Mouse (Mus musculus): ENCODE measurements around the gene Cela3b.
"Not testable (repeated sequence)": the region's sequence is repeated elsewhere in the genome, so short reads cannot be mapped to it uniquely, and the experiment has no call there.

Cela3b gene

DNA sequence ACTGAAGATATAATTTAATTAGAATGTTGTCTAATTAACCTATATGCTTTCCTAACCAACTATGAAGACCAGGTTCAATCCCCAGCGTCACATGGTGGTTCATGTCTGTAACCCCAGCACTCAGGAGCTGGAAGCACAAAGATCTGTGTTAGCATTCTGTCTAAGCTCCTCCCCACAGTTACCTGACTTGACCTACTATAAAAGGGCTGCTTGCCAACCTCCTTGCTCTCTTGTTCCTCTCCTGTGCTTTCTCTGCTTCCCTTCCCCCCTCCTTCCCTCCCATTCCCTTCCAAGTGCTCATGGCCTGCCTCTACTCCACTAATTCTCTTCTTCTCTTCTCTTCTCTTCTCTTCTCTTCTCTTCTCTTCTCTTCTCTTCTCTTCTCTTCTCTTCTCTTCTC is 15.4 kb downstream of the Cela3b start:
- no peak for DNase-seq (ENCODE audit: low read depth)

DNA sequence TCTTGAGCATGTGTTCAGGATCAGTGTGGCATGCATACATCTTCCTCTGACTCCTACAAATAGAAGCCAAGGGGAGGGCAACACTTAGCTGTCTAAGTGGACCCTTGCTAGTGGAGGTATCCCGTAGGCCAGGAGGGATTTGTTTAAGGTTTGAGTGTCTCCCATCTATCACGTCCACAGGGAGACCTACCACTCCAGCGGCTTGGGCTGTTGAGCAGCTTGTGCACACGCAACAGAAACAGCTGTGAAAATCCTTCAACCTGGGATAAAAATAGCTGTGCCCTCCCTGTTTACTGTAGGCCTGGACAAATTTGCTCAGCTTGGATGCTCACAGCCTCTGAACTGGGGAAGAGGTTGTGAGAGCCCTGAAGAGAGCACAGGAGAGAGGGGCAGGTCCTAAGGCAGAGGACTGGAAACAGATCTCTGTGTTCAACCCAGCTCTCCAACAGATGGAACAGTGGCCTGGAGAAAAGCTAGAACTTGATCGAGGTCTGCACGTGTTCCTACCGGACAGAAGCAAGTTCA is 18.1 kb downstream of the Cela3b start:
- not testable (repeated sequence) for DNase-seq (ENCODE audit: low read depth)

DNA sequence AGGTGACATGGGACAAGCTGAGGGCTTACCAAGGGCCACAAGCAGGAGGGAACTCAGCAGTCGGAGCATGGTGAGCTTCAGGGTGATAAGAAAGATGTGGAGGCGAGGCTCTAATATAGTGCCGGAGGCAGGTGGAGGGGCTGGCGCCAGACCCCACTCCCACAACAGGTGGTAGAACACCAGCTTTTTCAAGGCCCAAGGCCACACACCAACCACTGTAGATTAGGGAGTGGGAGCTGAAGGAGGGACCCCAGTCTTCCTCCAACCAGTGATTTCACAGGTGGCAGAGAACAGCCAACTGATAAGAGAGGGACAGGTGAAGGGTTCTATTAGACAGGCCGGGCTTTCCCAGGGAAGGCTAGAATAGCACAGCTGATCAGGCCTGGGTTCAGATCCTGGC is 20.6 kb downstream of the Cela3b start, which contains the start of gene Cela3a:
Gene Cela3a (minus strand): TSS at position 101 of the 400 bp plus-strand sequence.
- no peak for DNase-seq (ENCODE audit: low read depth)

DNA sequence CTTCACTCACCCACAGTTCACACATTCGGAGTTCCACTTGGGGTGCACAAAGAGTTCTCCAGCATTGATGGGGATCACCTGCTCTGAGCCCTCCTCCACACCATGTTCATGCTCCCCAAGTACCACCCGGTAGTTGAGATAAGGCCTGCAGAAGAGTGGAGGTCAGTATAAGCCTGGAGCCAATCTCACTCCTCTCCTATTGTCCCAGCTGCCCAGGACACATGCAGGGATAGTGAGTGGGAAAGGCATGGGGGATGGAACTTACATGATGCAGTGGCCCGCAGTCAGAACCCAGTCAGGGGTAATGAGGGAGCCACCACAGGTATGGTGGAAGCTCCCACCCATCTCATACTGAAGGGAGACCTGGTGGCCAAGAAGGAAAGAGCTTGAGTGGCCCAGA is 24.8 kb downstream of the Cela3b start:
- DNase-seq (ENCODE audit: low read depth) = no peak

DNA sequence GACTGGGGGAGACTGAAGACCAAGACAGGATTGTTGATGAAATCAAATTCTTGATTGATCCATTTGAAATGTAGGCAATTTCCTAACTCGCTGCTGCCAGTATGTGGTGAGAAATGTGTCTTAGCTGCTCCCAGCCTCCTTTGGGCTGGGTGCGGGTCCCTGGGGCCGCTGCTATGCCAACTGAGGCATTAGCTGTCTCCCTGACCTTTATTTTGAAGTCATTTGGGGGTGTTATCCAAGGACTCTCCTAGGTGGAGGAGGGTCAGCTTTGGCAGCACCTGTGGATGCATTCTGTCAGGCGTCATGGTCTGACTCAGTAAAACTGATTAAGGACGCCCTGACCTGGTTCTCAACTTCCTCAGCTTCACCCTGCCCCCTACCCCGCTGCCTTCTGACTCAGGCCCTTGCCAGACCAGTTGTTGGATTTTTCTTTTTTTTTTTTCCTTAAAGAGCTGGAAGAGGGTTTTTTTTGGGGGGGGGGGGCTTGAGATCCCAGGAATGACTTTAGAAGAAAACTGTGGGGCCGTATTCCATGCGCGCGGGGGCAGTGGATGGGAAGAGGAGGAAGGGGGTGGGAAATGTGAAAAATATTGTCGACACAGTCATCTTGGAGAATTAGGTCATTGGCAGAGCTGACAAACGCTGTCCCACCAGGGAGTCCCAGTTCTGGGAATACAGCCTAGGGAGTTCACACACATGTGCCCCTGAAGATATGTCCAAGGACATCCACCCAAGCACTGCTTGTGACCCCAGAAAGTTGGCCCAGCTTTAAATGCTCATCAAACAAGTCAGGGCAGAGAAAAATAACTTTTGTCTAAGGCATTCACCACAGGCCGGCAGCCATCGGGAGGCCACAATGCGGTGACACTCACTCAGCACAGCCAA is 33.5 kb downstream of the Cela3b start:
- DNase-seq (ENCODE audit: low read depth) = no peak

DNA sequence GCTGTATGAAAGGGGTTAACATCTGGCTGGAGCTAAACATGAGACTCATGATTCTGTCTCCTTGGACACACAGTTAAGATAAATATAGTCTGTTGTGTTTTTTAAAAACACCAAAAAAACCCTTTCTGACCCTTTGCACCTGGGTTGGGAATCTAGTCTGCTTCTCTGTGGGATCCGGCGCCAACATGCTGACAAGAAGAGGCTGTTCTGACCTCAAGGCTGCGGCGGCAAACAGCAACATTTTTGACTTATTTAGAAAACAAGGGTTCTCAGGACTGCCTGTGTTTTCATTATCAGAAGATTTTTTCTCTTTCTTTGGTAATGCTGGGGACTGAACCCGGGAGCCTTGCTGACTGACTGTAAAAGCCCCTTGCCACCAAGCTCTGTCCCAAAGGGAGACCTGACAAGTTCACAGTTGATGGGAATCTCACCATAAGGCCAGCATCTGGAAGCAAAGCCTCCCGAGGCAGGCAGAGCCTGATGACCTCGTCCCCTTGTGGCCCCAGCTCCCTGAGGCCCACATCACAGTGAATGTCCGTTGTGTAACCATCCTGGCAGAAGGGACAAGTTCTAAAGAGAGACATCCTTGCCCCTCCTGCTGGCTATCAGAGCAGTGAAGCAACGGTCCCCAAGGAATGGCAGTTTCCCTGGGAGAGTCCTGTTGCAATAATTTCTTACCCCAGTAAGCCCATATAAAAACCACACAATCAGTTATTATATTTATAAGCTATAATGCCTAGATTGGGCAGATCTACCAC is 36.8 kb downstream of the Cela3b start:
- DNase-seq (ENCODE audit: low read depth) = no peak

DNA sequence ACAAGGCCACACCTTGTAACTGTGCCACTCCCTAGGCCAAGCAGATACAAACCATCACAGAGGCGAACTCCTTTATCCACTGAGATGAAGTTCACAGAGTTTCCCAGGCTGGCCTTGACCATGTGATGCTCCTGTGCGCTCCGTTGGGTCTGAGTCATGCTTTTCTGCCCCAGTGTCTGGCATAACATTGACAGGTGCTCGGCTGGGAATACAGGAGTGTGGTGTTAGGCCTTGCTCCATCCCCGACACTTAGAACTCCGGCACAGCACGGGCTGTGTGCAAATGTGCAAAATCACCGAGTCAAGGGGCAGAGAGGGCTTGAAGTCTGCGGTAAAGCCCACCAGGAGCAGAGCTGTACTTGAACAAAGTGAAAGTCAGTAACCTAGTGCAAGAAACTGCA is 37.5 kb downstream of the Cela3b start:
- DNase-seq (ENCODE audit: low read depth) = no peak

DNA sequence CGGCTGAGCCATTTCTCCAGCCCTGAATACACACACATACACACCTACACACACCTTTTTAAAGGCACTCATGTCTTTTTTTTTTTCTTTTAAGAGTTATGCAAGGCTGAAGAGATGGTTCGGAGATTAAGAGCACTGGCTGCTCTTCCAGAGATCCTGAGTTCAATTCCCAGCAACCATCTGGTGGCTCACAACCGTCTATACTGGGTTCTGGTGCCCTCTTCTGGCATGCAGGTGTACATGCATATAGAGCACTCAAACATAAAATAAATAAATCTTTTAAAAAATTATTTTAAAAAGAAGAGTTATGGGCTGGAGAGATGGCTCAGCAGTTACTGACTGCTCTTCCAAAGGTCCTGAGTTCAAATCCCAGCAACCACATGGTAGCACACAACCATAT is 39.1 kb downstream of the Cela3b start:
- DNase-seq (ENCODE audit: low read depth) = peak; percentile 59

DNA sequence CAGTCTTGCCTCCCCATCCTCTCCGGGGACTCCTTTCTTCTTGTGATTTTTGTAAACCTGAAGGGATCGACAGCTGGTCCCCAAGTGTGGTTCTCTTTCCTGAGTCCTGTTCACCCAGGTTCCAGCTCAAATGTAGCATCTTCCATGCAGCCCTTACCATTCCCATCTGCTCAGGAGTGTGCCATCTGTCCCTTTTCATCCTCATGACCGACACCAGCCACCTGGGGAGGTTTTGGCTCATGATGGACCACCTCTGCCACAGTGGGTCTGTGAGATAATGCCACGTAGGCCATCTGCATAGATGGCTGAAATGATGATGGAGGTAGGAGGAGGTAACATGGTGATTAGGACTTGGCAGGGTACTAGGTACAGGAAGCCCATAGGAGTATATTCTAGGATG is 40.1 kb downstream of the Cela3b start:
- no peak for DNase-seq (ENCODE audit: low read depth)

DNA sequence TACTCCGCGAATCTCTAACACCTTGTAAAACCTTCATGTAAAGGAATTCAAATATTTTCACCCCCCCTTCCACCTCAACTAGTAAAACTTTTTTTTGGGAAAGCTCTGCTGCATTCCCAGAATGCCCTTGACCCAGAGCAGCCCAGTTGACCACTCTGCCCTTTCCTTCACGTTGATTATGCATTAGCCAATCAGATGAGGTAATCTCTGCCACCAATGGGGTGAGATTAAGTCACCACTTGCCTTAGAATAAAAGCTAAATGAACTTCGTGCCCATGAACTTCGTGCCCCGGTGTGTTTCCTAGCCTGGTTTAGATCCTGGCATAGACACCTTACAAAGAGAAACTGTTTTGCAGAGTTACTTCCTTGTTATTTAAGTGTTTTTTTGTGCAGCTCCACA is 41.4 kb downstream of the Cela3b start:
- peak; percentile 59 for DNase-seq (ENCODE audit: low read depth)

DNA sequence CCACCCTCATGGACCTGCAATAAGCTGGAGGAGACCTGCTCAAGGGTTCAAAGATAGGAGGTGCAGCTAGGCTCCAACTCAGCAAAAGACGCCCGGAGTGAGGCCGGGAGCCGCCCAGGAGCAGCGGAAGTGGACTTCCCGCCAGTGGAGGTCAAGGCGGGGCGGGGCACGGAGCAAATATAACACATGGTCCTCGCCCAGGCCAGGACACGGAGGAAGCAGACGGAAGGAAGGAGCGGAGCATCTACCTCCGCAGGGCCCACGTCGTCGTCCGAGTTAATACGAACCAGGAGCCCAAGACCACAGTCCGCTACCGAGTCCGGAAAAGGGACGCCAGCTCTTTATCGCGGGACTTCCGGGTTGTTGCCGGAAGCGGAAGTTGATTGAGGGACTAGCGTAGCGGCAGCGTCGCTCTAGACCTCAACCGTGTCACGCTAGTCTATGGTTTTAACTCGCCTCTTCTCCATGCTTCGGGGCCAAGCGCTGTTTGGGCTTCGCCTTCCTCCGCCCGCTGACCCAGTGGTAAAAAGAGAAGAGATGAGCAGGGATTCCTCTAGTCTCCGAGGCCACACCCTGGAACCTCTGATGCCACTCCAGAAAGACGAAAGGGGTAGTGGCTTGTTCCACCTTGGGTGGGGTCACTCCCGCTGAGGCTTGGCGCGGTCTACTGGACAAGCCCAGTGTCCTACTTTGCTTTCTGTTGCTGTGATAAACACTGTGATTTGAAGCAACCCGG is 42.1 kb downstream of the Cela3b start:
- peak; percentile 96 for DNase-seq (ENCODE audit: low read depth)

DNA sequence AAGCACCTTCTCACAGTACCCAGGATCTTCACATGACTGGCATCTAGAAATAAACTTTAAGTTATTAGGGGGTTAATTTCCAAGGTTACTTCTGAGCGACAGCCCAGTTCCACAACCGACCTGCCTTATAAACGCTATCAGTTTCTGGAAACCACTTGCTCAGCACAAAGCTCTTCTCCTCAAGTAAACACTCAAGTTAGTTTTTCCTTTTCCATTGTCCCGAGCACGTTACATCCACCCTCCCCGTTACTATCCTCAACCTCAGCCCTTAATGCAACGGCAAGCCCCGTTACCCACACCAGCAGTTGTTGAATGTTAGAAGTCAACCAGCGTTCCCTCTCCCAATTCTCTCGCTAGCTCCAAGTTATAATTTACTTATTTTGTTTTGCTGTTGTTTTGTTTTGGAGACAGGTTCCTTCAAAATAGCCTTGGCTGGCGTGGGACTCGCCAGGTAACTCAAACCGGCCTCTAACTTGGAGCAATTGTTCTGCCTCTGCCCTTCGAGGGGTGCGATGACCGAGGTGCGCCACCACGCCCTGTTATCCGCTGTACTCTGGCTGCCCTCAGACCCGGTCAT is 42.8 kb downstream of the Cela3b start:
- no peak for DNase-seq (ENCODE audit: low read depth)

DNA sequence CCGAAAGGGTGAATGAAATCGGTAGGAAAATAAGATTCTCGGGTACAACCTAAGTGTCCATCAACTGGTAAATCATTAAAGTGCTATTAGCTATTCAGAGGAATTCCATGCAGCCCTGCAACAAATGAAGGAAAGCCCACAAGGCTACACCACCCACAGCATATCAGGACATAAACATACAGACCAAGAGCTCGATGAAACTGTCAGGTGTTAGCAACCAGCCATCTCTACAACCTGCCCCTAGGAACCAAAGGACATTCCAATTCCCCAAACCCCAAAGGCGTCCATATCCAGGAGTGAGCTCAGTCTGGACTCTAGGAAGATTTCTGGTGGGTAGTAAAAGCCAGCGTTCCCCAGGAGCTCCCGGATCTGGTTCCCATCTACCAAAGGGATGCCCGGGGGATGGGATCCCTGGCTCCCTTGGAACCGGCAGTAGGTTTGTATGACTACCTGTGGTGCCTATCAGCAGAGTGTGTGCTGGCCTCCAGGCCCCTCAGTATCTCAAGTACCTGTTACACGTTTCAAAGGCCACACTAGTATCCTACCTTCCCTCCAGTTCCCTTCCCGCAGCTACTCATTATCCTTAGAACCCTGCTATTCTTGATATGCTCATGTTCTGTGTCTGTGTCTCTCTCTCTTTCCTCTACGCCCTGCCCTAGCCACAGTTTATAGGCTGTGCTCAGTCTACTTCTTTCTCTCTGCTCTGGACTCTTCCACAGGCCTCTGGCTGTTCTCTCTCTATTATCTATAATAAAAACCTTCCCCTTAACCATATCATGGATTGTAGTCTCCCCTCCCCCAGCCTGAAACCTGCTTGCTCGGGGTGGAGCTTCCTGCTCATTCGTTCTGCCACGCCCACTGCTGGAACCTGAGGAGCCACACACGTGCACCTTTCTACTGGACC is 49.4 kb downstream of the Cela3b start:
- peak; percentile 54 for DNase-seq (ENCODE audit: low read depth)

DNA sequence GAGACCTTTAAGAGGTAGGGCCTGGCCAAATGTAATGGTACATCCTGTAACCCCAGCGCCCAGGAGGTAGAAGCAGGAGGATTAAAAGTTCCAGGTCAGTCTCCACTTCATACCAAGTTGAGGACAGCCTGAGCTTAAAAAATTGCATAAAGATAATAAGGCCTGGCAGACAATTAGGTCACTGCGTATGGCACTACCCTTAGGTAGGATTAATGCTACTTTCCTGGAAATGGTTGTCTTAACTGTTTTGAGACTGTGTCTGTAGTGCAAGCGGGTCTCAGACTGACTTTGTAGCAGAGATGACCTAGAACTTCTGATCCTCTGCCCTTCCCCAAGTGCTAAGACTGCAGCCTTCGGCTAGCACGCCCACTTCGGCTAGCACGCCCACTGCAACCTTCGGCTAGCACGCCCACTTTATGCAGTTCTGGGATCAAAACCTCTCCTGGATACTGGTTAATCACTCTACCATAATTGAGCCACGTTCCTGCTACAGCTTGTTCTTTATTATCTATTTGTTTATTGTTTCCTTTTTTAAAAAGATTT is 50.6 kb downstream of the Cela3b start:
- no peak for DNase-seq (ENCODE audit: low read depth)

DNA sequence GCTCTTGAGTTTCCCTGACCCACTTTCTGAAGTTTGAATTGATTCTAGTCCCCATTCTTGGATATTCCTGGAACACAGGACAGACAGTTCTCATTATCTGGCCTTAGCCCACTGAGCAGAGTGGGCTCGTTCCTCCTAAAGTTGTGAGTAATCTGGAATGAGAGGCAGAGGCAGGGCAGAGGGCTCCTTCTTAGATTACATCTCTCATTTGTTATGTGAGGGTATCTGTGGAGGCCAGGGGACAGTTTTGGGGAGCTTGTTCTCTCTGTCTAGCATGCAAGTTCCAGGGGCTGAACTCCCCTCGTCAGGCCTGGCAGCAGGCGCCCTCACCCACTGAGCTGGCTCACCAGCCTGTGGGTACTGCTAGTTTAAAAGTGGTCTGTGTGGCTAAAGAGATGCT is 51.3 kb downstream of the Cela3b start:
- DNase-seq (ENCODE audit: low read depth) = no peak

DNA sequence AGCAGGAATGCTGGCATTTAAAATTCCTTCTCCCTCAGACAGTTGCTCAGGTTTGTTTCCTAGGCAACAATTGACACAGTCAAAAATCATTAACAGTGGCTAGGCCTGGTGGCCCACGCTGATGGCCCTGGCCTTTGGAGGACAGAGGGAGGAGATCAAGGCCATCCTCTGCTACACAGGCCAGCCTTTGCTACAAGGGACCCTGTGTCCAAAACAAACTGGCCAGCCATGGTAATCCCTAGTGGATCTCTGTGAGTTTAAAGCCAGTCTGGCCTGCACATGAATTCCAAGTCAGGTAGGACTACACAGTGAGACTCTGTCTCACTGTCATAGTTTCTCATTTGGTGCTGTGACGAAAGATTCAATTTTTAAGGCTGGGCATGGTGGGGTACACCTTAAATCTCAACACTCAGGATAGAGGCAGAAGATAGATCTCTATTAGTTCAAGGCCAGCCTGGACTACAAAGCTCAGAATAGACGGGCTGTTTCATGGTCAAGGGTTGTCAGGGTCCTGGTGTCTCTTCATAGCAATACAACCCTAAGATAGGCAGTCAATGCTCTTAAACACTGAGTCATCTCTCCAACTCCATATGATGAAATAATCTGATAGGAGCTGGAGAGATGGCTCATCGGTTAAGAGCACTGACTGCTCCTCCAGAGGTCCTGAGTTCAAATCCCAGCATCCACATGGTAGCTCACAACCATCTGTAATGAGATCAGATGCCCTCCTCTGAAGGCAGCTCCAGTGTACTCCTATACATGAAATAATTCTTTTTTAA is 52.6 kb downstream of the Cela3b start:
- DNase-seq (ENCODE audit: low read depth) = no peak

DNA sequence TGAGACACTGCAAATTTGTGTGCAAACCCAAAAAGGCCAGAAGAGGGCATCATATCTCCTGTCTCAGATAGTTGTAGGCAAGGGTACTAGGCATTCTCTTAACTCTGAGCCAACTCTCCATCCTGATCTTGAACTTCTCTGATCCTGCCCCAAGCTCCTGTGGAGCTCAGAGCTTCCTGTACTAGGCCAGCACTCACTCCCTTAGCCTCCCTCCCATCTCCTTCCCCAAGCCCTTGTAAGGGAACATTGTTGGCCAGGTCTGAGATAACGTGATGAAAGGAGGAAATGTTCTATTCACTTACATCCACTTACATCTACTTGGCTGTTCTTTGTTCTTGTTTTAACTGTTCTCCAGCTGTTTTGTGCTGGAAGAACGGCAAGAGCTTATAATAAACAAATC is 53.6 kb downstream of the Cela3b start:
- DNase-seq (ENCODE audit: low read depth) = no peak

DNA sequence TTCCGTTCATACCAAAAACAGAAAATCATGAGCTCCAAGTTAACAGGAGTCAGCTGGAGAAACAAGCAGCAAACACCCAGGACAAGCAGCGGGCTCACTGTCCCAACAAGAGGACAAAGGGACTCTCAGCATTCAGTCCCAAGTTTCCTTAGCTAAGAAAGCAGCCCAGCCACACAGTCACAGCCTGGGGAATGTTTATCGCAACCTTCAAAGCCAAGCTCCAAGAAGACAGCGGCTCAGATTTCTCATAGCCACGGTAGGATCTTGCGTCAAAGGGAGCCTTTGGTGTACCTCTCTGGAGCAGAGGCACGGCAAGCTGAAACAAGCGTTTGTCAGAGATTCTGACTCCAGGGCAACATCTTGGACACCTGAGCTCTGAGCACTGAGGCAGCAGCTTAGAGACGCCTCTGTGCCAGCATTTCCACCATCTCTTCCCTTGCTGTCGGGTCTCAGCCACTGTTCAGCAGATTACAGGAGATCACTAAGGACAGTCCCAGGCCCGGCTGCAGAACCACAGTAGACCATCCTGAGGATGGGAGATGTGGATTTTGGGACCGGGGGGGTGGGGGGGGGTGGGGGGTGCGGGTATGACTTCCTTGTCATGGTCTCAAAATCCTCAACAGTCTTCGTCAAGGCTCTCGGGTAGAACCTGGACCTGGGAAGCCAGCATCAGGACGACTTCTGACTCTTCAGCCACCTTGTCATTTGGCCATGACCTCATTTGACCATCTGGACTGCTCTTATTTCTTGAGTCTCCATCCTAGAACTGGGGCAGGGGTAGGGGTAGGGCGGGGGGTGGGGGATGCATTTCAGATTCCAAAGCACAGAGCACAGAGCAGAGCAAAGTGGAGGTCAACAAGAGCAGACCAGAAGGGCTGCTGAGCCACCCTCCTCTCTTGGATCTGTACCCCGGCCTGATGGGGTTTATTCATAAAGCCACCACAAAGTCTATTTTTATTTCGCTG is 54.7 kb downstream of the Cela3b start:
- no peak for DNase-seq (ENCODE audit: low read depth)

DNA sequence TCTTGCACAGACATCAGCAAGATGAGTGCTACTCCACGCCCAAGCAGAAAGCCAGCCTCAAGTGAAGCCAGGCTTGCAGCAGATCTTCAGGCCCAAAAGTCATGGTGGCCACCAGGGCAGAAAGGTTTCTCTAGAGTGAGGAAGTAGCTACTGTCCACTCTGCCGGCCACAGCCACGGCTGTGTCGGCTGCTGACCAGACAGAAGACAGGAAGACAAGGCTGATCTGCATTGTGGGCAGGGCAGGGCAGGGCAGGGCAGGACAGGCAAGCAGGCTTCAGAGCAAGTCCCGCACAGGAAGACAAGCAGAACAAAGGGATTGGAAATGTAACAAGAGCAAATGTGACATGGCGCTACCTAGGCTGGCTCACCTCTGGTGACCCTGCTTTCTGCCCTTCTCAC is 56.6 kb downstream of the Cela3b start:
- DNase-seq (ENCODE audit: low read depth) = no peak

Data from induced T-regulatory cell, adult 2 months (primary cell).